Mouse (Mus musculus) embryo, embryonic 10 days (tissue): ENCODE measurements around the gene Micu1.
"Not testable (repeated sequence)": the region's sequence is repeated elsewhere in the genome, so short reads cannot be mapped to it uniquely, and the experiment has no call there.

ENCODE experiments used
- DNase-seq: peaks from one replicate; pipeline ENCODE4 v3.0.0-alpha.2; 2015; ENCODE audit warnings: low spot score

The Micu1 gene

GRCm38 (mm10) chr10:59848953-59849352 lies 146.7 kb downstream of the Micu1 start:
- DNase-seq = no peak

GRCm38 (mm10) chr10:59849371-59849770 lies 147.1 kb downstream of the Micu1 start:
- DNase-seq = no peak

GRCm38 (mm10) chr10:59857157-59857556 lies 154.9 kb downstream of the Micu1 start:
- DNase-seq = no peak

GRCm38 (mm10) chr10:59860684-59861083 lies 158.4 kb downstream of the Micu1 start:
- DNase-seq = no peak

GRCm38 (mm10) chr10:59861201-59861600 lies 158.9 kb downstream of the Micu1 start:
- DNase-seq = no peak

GRCm38 (mm10) chr10:59862816-59863440 lies 160.7 kb downstream of the Micu1 start:
- DNase-seq = no peak

- peak; percentile 39 for DNase-seq
Measured at GRCm38 (mm10) chr10:59863620-59864019, 161.3 kb downstream of the Micu1 start.

- no peak for DNase-seq
Measured at GRCm38 (mm10) chr10:59864232-59864875, 162.1 kb downstream of the Micu1 start.

GRCm38 (mm10) chr10:59864884-59865726 lies 162.8 kb downstream of the Micu1 start:
- peak; percentile 92 for DNase-seq

GRCm38 (mm10) chr10:59868266-59868665 lies 166.0 kb downstream of the Micu1 start:
- no peak for DNase-seq

GRCm38 (mm10) chr10:59870038-59870437 lies 167.8 kb downstream of the Micu1 start:
- DNase-seq = no peak

- not testable (repeated sequence) for DNase-seq
Measured at GRCm38 (mm10) chr10:59872651-59873050, 170.4 kb downstream of the Micu1 start.

GRCm38 (mm10) chr10:59873206-59873605 lies 170.9 kb downstream of the Micu1 start:
- DNase-seq = no peak

- no peak for DNase-seq
Measured at GRCm38 (mm10) chr10:59873613-59874012, 171.3 kb downstream of the Micu1 start.

GRCm38 (mm10) chr10:59875396-59875795 lies 173.1 kb downstream of the Micu1 start:
- DNase-seq = no peak

GRCm38 (mm10) chr10:59876698-59877097 lies 174.4 kb downstream of the Micu1 start:
- not testable (repeated sequence) for DNase-seq

- DNase-seq = no peak
Measured at GRCm38 (mm10) chr10:59877421-59878117, 175.3 kb downstream of the Micu1 start.

- DNase-seq = no peak
Measured at GRCm38 (mm10) chr10:59878823-59879222, 176.5 kb downstream of the Micu1 start.

- DNase-seq = peak; percentile 98
Measured at GRCm38 (mm10) chr10:59879255-59880028, 177.2 kb downstream of the Micu1 start, which contains the start of gene Dnajb12. TSS of gene Dnajb12 (plus strand) at chr10:59879556.

GRCm38 (mm10) chr10:59880029-59880386 lies 177.7 kb downstream of the Micu1 start:
- no peak for DNase-seq

- no peak for DNase-seq
Measured at GRCm38 (mm10) chr10:59880837-59881236, 178.6 kb downstream of the Micu1 start.
